Mouse (Mus musculus): Measurements from ENCODE around the gene Kcnip1. TPM values are rescaled to one million over a fixed set of nuclear protein-coding genes. Genes with fewer than 3 reads are reported as not detected.

The Kcnip1 gene
- polyA plus RNA-seq, 1 experiment from 2014 or later = 0.54 TPM

- no peaks in the 10 kb centered on the region for H3K9me3 ChIP-seq (replicated peaks)
- WGBS = 88% methylated on average over 2 of the region's 2 CpGs
- H3K27ac ChIP-seq (ENCODE audit: poor library complexity, severe bottlenecking) = no peak overlapping the region
- no peak overlapping the region for H3K4me2 ChIP-seq
- ATAC-seq (ENCODE audit: insufficient number of reproducible peaks, low FRiP score) = no peak
- H3K36me3 ChIP-seq = no peaks in the 10 kb centered on the region
- H3K4me3 ChIP-seq = no peak overlapping the region
- H3K27me3 ChIP-seq (replicated peaks) = no peaks in the 10 kb centered on the region
- H3K4me1 ChIP-seq (replicated peaks) = no peaks in the 10 kb centered on the region
- H3K9ac ChIP-seq = no peak overlapping the region
Observed at GRCm38 (mm10) chr11:33663599-33663998, 329.4 kb downstream of the Kcnip1 start.

- no peaks in the 10 kb centered on the region for H3K9me3 ChIP-seq (replicated peaks)
- H3K27ac ChIP-seq (ENCODE audit: poor library complexity, severe bottlenecking) = no peak overlapping the region
- WGBS = 58% methylated on average over 13 of the region's 13 CpGs
- no peak overlapping the region for H3K4me3 ChIP-seq
- no peak for ATAC-seq (ENCODE audit: insufficient number of reproducible peaks, low FRiP score)
- H3K27me3 ChIP-seq (replicated peaks) = no peaks in the 10 kb centered on the region
- H3K36me3 ChIP-seq = no peaks in the 10 kb centered on the region
- H3K4me2 ChIP-seq = no peak overlapping the region
- H3K4me1 ChIP-seq (replicated peaks) = no peaks in the 10 kb centered on the region
- no peak overlapping the region for H3K9ac ChIP-seq
Observed at GRCm38 (mm10) chr11:33660016-33660913, 332.7 kb downstream of the Kcnip1 start.

- H3K27me3 ChIP-seq (replicated peaks) = peaks cover 3% of the 10 kb centered on the region; the same call in 1 of the 2 replicates
- no peak for ATAC-seq (ENCODE audit: insufficient number of reproducible peaks, low FRiP score)
- no peaks in the 10 kb centered on the region for H3K9me3 ChIP-seq (replicated peaks)
- 76% methylated on average over 7 of the region's 7 CpGs for WGBS
- H3K9ac ChIP-seq = no peak overlapping the region
- H3K27ac ChIP-seq (ENCODE audit: poor library complexity, severe bottlenecking) = no peak overlapping the region
- H3K4me2 ChIP-seq = no peak overlapping the region
- H3K4me1 ChIP-seq (replicated peaks) = no peaks in the 10 kb centered on the region
- H3K4me3 ChIP-seq = no peak overlapping the region
- no peaks in the 10 kb centered on the region for H3K36me3 ChIP-seq
Observed at GRCm38 (mm10) chr11:33655861-33656593, 336.9 kb downstream of the Kcnip1 start.

DNA sequence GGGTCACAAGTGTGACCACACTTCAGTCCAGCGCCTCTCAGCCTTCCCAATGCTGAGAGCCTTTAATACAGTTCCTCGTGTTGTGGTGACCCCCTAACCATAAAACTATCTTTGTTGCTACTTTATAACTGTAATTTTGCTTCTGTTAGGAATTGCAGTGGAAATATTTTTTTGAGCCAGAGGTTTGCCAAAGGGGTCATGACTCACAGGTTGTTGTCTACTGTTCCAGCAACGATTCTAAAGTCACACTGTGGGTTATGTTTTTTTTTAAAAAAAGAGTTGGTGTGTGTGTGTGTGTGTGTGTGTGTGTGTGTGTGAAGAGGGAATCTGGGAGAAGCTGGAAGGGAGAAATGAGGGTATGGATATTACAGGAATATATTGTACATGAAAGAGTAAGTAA, 337.7 kb downstream of the Kcnip1 start:
- H3K4me3 ChIP-seq = no peak overlapping the region
- ATAC-seq (ENCODE audit: insufficient number of reproducible peaks, low FRiP score) = no peak
- H3K4me1 ChIP-seq (replicated peaks) = no peaks in the 10 kb centered on the region
- no peak overlapping the region for H3K4me2 ChIP-seq
- 66% methylated on average over 3 of the region's 3 CpGs for WGBS
- peaks cover 3% of the 10 kb centered on the region; the same call in 1 of the 2 replicates for H3K27me3 ChIP-seq (replicated peaks)
- H3K36me3 ChIP-seq = no peaks in the 10 kb centered on the region
- no peak overlapping the region for H3K27ac ChIP-seq (ENCODE audit: poor library complexity, severe bottlenecking)
- H3K9ac ChIP-seq = no peak overlapping the region
- H3K9me3 ChIP-seq (replicated peaks) = no peaks in the 10 kb centered on the region

DNA sequence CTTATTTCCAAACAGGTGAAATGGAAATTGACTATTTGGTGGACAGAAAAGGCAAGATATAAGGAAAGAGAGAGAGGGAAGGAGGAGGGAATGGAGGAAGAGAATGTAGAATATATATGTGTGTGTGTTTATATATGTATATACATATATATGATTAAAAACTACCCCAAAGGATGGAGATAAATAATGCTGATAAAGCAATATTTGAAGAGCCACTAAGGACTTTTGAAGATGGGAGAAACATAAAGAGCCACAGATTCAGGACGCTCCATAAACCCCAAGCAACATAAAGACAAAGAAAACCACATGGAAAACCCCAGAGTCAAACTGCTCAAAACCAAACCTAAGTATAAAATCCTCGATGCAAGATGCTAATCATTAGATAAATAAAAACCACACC, 338.5 kb downstream of the Kcnip1 start:
- H3K27me3 ChIP-seq (replicated peaks) = peaks cover 3% of the 10 kb centered on the region; the same call in 1 of the 2 replicates
- ATAC-seq (ENCODE audit: insufficient number of reproducible peaks, low FRiP score) = no peak

DNA sequence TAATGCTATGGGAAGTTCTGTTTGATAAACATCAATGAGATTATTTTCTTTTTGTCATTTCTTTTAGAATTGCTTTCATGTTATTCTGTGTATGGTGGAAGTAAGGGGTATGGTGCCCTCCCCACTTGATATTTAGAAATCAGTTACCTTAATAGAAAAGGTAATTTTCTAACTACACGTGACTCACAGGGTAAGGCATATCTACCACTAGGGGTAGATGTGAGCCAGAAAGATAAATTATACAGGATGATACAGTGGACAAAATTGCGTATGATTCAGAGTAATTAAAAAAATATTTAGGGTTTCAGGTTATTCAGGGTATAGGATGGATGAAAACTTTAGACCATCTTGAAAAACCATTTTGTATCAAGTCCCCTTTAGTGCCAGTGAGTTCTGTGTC, 343.6 kb downstream of the Kcnip1 start:
- Histone ChIP-seq H3K4me2 (no peak overlapping the region), H3K36me3 (no peaks in the 10 kb centered on the region), H3K27ac (ENCODE audit: poor library complexity, severe bottlenecking) (no peak overlapping the region), H3K9me3 (replicated peaks) (no peaks in the 10 kb centered on the region), H3K4me1 (replicated peaks) (no peaks in the 10 kb centered on the region), H3K9ac (no peak overlapping the region), H3K4me3 (no peak overlapping the region), H3K27me3 (replicated peaks) (peaks cover 7% of the 10 kb centered on the region; the same call in 1 of the 2 replicates)
- 63% methylated on average over 2 of the region's 2 CpGs for WGBS
- no peak for ATAC-seq (ENCODE audit: insufficient number of reproducible peaks, low FRiP score)

More for the DNA sequence above, 338.5 kb downstream of the Kcnip1 start:
- Histone ChIP-seq H3K4me3 (no peak overlapping the region), H3K36me3 (no peaks in the 10 kb centered on the region), H3K9me3 (replicated peaks) (no peaks in the 10 kb centered on the region), H3K27ac (ENCODE audit: poor library complexity, severe bottlenecking) (no peak overlapping the region), H3K4me2 (no peak overlapping the region), H3K9ac (no peak overlapping the region), H3K4me1 (replicated peaks) (no peaks in the 10 kb centered on the region)
- WGBS = 71% methylated on average over 2 of the region's 2 CpGs

GRCm38 (mm10) chr11:33637107-33637506, 355.8 kb downstream of the Kcnip1 start:
- ATAC-seq (ENCODE audit: insufficient number of reproducible peaks, low FRiP score) = no peak
- H3K9ac ChIP-seq = no peak overlapping the region
- no peaks in the 10 kb centered on the region for H3K36me3 ChIP-seq
- H3K4me2 ChIP-seq = no peak overlapping the region
- no peak overlapping the region for H3K27ac ChIP-seq (ENCODE audit: poor library complexity, severe bottlenecking)
- H3K4me3 ChIP-seq = no peak overlapping the region
- H3K27me3 ChIP-seq (replicated peaks) = no peaks in the 10 kb centered on the region
- WGBS = 83% methylated on average over 2 of the region's 2 CpGs
- H3K4me1 ChIP-seq (replicated peaks) = no peaks in the 10 kb centered on the region
- H3K9me3 ChIP-seq (replicated peaks) = no peaks in the 10 kb centered on the region

DNA sequence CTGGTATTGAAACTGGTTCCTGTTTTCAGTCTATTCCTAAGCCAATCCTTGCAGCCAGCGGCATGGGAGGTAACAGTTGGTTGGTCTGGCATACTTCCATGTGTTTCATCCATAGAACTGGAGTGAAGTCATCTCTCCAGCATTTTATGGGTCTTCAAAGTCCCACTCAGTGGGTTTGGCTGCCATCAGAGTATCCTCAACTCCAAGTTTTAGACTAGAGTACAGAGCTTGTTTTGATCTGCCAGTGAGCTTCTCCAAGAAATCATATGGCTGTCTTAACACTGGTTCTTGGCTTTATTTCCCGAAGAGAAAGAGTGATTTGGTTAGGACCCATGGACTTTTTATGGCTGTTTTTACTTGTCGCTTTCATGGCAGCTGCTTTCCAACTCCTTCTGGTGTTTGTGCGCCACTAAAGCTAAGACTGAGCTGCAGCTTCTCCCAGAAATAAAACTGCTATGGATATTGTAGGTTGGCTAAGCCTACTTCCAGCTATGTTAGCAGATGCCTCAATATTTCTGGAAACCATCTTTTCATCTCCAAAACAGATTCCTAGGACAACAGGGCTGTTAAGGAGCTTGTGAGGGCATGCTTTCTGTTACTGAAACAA, 365.7 kb downstream of the Kcnip1 start:
- Histone ChIP-seq H3K9me3 (replicated peaks) (no peaks in the 10 kb centered on the region), H3K4me2 (no peak overlapping the region), H3K27me3 (replicated peaks) (0 out of 2 replicates have a peak, but pooled peaks cover 6% of the 10 kb centered on the region), H3K36me3 (no peaks in the 10 kb centered on the region), H3K9ac (no peak overlapping the region), H3K4me3 (no peak overlapping the region), H3K27ac (ENCODE audit: poor library complexity, severe bottlenecking) (no peak overlapping the region), H3K4me1 (replicated peaks) (no peaks in the 10 kb centered on the region)
- no peak for ATAC-seq (ENCODE audit: insufficient number of reproducible peaks, low FRiP score)
- WGBS = 76% methylated on average over 4 of the region's 4 CpGs

- peak; percentile 25; the same call in 1 of the 2 replicates for ATAC-seq (ENCODE audit: insufficient number of reproducible peaks, low FRiP score)
- no peaks in the 10 kb centered on the region for H3K9me3 ChIP-seq (replicated peaks)
- 7% methylated on average over 15 of the region's 15 CpGs for WGBS
- H3K36me3 ChIP-seq = no peaks in the 10 kb centered on the region
- H3K27me3 ChIP-seq (replicated peaks) = peaks cover 5% of the 10 kb centered on the region; the same call in 1 of the 2 replicates
- no peak overlapping the region for H3K4me3 ChIP-seq
- no peak overlapping the region for H3K9ac ChIP-seq
- H3K27ac ChIP-seq (ENCODE audit: poor library complexity, severe bottlenecking) = no peak overlapping the region
- no peak overlapping the region for H3K4me2 ChIP-seq
- H3K4me1 ChIP-seq (replicated peaks) = no peaks in the 10 kb centered on the region
Observed at GRCm38 (mm10) chr11:33614218-33614617, 378.7 kb downstream of the Kcnip1 start.

DNA sequence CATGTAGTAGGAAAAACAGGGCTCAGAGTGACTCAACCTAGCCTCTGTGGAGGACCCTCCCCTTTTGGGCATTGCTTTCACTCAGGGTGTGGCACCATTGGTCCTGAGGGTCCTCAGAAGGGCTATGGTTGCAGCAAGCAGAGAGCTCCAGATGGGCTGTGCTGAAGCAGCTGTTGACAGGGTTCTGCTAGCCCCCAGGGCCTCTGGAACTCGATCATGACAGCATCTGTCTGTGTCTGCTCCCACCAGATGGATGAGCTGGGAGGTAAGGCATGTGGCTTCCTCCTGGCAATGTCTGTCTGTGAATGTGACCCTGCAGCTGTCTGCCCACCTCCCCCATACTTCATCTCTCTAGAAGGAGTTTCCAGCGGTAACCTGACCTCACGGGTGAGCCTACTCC, 385.2 kb downstream of the Kcnip1 start:
- Histone ChIP-seq H3K36me3 (no peaks in the 10 kb centered on the region), H3K9ac (no peak overlapping the region), H3K27ac (ENCODE audit: poor library complexity, severe bottlenecking) (no peak overlapping the region), H3K9me3 (replicated peaks) (no peaks in the 10 kb centered on the region), H3K4me2 (no peak overlapping the region), H3K4me1 (replicated peaks) (peaks cover 8% of the 10 kb centered on the region), H3K4me3 (no peak overlapping the region), H3K27me3 (replicated peaks) (no peaks in the 10 kb centered on the region)
- no peak for ATAC-seq (ENCODE audit: insufficient number of reproducible peaks, low FRiP score)
- 16% methylated on average over 3 of the region's 3 CpGs for WGBS

- no peaks in the 10 kb centered on the region for H3K27me3 ChIP-seq (replicated peaks)
- ATAC-seq (ENCODE audit: insufficient number of reproducible peaks, low FRiP score) = no peak
- H3K4me1 ChIP-seq (replicated peaks) = peaks cover 8% of the 10 kb centered on the region
- no peak overlapping the region for H3K4me3 ChIP-seq
- WGBS = 53% methylated on average over 2 of the region's 2 CpGs
- H3K9me3 ChIP-seq (replicated peaks) = no peaks in the 10 kb centered on the region
- no peak overlapping the region for H3K4me2 ChIP-seq
- H3K27ac ChIP-seq (ENCODE audit: poor library complexity, severe bottlenecking) = no peak overlapping the region
- H3K9ac ChIP-seq = no peak overlapping the region
- no peaks in the 10 kb centered on the region for H3K36me3 ChIP-seq
Observed at GRCm38 (mm10) chr11:33603174-33603573, 389.8 kb downstream of the Kcnip1 start.

Data from heart, embryonic 12.5 days (tissue).